Mouse (Mus musculus): ENCODE measurements around the gene Ruvbl2. TPM values are rescaled to one million over a fixed set of nuclear protein-coding genes. Genes with fewer than 3 reads are reported as not detected.

The Ruvbl2 gene
- polyA plus RNA-seq, 1 experiment from 2014 or later: 104 TPM

DNA sequence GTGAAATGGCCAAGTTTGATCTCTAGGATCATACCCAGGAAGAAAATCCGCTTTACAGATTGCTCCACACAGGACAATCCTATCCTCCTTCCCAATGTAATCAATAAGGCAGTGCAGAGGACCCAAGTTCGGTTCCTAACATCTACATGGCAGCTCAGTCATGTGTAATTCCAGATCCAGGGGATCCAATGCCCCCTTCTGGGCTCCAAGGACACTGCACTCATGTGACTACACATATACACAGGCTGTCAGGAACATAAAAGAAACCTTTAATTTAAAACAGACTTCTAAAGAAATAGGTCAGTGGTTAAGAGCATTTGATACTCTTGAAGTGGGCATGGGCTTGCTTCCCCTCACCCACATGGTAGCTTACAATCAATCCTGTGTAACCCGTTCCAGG, 51.8 kb downstream of the Ruvbl2 start:
- no peak overlapping the region for H3K4me3 ChIP-seq (ENCODE audit: low read depth, low read length)
- H3K9me3 ChIP-seq (replicated peaks; ENCODE audit: control insufficient read depth, low read length): no peaks in the 10 kb centered on the region
- H3K36me3 ChIP-seq (ENCODE audit: control insufficient read depth, insufficient read depth, low read length): peaks cover 74% of the 10 kb centered on the region
- 88% methylated on average over 3 of the region's 3 CpGs for whole genome bisulfite sequencing (ENCODE audit: insufficient replicate concordance)
- H3K4me1 ChIP-seq (ENCODE audit: control insufficient read depth, insufficient read depth, low read length): no peaks in the 10 kb centered on the region
- no peak overlapping the region for H3K9ac ChIP-seq (ENCODE audit: low read depth, low read length)
- no peak overlapping the region for H3K27ac ChIP-seq (ENCODE audit: low read depth, low read length)
- no peaks in the 10 kb centered on the region for H3K27me3 ChIP-seq (ENCODE audit: control insufficient read depth, insufficient read depth, low read length)
- no peak overlapping the region for H3K4me2 ChIP-seq
- no peak for ATAC-seq (replicated peaks; ENCODE audit: insufficient number of reproducible peaks, low FRiP score, low TSS enrichment)

GRCm38 (mm10) chr7:45376057-45376456, 61.8 kb downstream of the Ruvbl2 start:
- Histone ChIP-seq H3K27ac (ENCODE audit: low read depth, low read length) (no peak overlapping the region), H3K4me1 (ENCODE audit: control insufficient read depth, insufficient read depth, low read length) (peaks cover 4% of the 10 kb centered on the region; the same call in 1 of the 2 replicates), H3K27me3 (ENCODE audit: control insufficient read depth, insufficient read depth, low read length) (no peaks in the 10 kb centered on the region), H3K4me3 (ENCODE audit: low read depth, low read length) (no peak overlapping the region), H3K36me3 (ENCODE audit: control insufficient read depth, insufficient read depth, low read length) (peaks cover 51% of the 10 kb centered on the region), H3K9me3 (replicated peaks; ENCODE audit: control insufficient read depth, low read length) (no peaks in the 10 kb centered on the region), H3K9ac (ENCODE audit: low read depth, low read length) (no peak overlapping the region), H3K4me2 (no peak overlapping the region)
- no peak for ATAC-seq (replicated peaks; ENCODE audit: insufficient number of reproducible peaks, low FRiP score, low TSS enrichment)
- WGBS (ENCODE audit: insufficient replicate concordance): 97% methylated on average over 1 of the region's 1 CpGs

GRCm38 (mm10) chr7:45374620-45375019, 63.3 kb downstream of the Ruvbl2 start:
- H3K36me3 ChIP-seq (ENCODE audit: control insufficient read depth, insufficient read depth, low read length): peaks cover 37% of the 10 kb centered on the region
- no peak overlapping the region for H3K27ac ChIP-seq (ENCODE audit: low read depth, low read length)
- no peak for ATAC-seq (replicated peaks; ENCODE audit: insufficient number of reproducible peaks, low FRiP score, low TSS enrichment)
- H3K4me3 ChIP-seq (ENCODE audit: low read depth, low read length): no peak overlapping the region
- H3K4me2 ChIP-seq: no peak overlapping the region
- H3K9ac ChIP-seq (ENCODE audit: low read depth, low read length): no peak overlapping the region
- 90% methylated on average over 8 of the region's 8 CpGs for WGBS (ENCODE audit: insufficient replicate concordance)
- H3K9me3 ChIP-seq (replicated peaks; ENCODE audit: control insufficient read depth, low read length): no peaks in the 10 kb centered on the region
- 0 out of 2 replicates have a peak, but pooled peaks cover 5% of the 10 kb centered on the region for H3K27me3 ChIP-seq (ENCODE audit: control insufficient read depth, insufficient read depth, low read length)
- H3K4me1 ChIP-seq (ENCODE audit: control insufficient read depth, insufficient read depth, low read length): peaks cover 16% of the 10 kb centered on the region; the same call in 1 of the 2 replicates

DNA sequence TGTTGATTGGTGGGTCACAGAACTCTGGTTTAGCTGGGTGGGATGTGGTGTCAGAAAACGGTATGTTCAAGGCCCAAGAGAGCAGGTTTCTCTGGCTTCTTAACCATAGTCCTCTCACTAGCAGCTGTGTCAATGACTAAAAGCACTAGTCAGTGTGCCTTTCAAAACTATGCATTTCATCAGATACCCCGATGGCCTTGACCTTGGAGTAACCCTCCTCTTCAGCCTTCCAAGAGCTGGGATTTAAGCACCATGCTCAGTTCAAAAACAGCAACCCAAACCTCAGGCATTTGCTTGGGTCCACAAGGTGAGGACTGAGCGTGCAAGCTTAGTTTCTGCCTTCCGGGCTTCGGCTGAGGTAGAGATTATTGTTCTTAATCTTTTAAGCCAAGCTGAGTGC, 65.5 kb downstream of the Ruvbl2 start:
- Histone ChIP-seq H3K9ac (ENCODE audit: low read depth, low read length) (no peak overlapping the region), H3K27me3 (ENCODE audit: control insufficient read depth, insufficient read depth, low read length) (peaks cover 22% of the 10 kb centered on the region), H3K27ac (ENCODE audit: low read depth, low read length) (no peak overlapping the region), H3K4me2 (no peak overlapping the region), H3K36me3 (ENCODE audit: control insufficient read depth, insufficient read depth, low read length) (peaks cover 20% of the 10 kb centered on the region), H3K4me1 (ENCODE audit: control insufficient read depth, insufficient read depth, low read length) (peaks cover 22% of the 10 kb centered on the region), H3K4me3 (ENCODE audit: low read depth, low read length) (no peak overlapping the region), H3K9me3 (replicated peaks; ENCODE audit: control insufficient read depth, low read length) (no peaks in the 10 kb centered on the region)
- WGBS (ENCODE audit: insufficient replicate concordance): 85% methylated on average over 5 of the region's 5 CpGs
- no peak for ATAC-seq (replicated peaks; ENCODE audit: insufficient number of reproducible peaks, low FRiP score, low TSS enrichment)

Small RNA genes within 50 kb of the gene (microRNA-seq; reads per million reads assigned to microRNA genes)
- gene Gm22133 (ENCODE audit: borderline number of aligned reads): 0.95 reads per million, percentile 12 among the genes with 10 or more reads in this experiment

Other genes with a start within 250 kb of the Ruvbl2 start
- 0.39 and 0.70 TPM in 2 replicates for gene Ccdc155, start 233.2 kb downstream of the Ruvbl2 start, polyA plus RNA-seq (2014; fragmentation: Nextera tagmentation; extraction: Ambion mirVana)
- gene Dkkl1, start 225.9 kb downstream of the Ruvbl2 start, polyA plus RNA-seq (2014; fragmentation: Nextera tagmentation; extraction: Ambion mirVana): 1.9 and 2.4 TPM in 2 replicates
- gene Tead2, start 222.3 kb downstream of the Ruvbl2 start, polyA plus RNA-seq (2014; fragmentation: Nextera tagmentation; extraction: Ambion mirVana): 129 and 131 TPM in 2 replicates
- gene Cd37, start 199.0 kb downstream of the Ruvbl2 start, polyA plus RNA-seq (2014; fragmentation: Nextera tagmentation; extraction: Ambion mirVana): 2.1 and 2.2 TPM in 2 replicates
- gene Slc6a16, start 197.0 kb downstream of the Ruvbl2 start, polyA plus RNA-seq (2014; fragmentation: Nextera tagmentation; extraction: Ambion mirVana): 0.32 and 0.47 TPM in 2 replicates
- not detected in 2 replicates for gene Slc6a21, start 160.6 kb downstream of the Ruvbl2 start, polyA plus RNA-seq (2014; fragmentation: Nextera tagmentation; extraction: Ambion mirVana)
- 7.0 and 9.8 TPM in 2 replicates for gene Trpm4, start 104.3 kb downstream of the Ruvbl2 start, polyA plus RNA-seq (2014; fragmentation: Nextera tagmentation; extraction: Ambion mirVana)
- gene Hrc, start 102.8 kb downstream of the Ruvbl2 start, polyA plus RNA-seq (2014; fragmentation: Nextera tagmentation; extraction: Ambion mirVana): 24.3 and 30.1 TPM in 2 replicates
- 2.0 and 3.7 TPM in 2 replicates for gene Ppfia3, start 71.1 kb downstream of the Ruvbl2 start, polyA plus RNA-seq (2014; fragmentation: Nextera tagmentation; extraction: Ambion mirVana)
- 1.6 and 1.7 TPM in 2 replicates for gene Lin7b, start 67.5 kb downstream of the Ruvbl2 start, polyA plus RNA-seq (2014; fragmentation: Nextera tagmentation; extraction: Ambion mirVana)
- gene Snrnp70, start 42.4 kb downstream of the Ruvbl2 start, polyA plus RNA-seq (2014; fragmentation: Nextera tagmentation; extraction: Ambion mirVana): 51.6 and 72.0 TPM in 2 replicates
- 0.37 and 0.45 TPM in 2 replicates for gene Kcna7, start 32.4 kb downstream of the Ruvbl2 start, polyA plus RNA-seq (2014; fragmentation: Nextera tagmentation; extraction: Ambion mirVana)
- 3.2 TPM in 2 replicates for gene Ntf5, start 24.4 kb downstream of the Ruvbl2 start, polyA plus RNA-seq (2014; fragmentation: Nextera tagmentation; extraction: Ambion mirVana)
- 0.33 and 0.46 TPM in 2 replicates for gene Lhb, start 17.3 kb downstream of the Ruvbl2 start, polyA plus RNA-seq (2014; fragmentation: Nextera tagmentation; extraction: Ambion mirVana)
- 99.1 and 106 TPM in 2 replicates for gene Gys1, start 3.3 kb downstream of the Ruvbl2 start, polyA plus RNA-seq (2014; fragmentation: Nextera tagmentation; extraction: Ambion mirVana)
- gene Ftl1, start 21.8 kb upstream of the Ruvbl2 start, polyA plus RNA-seq (2014; fragmentation: Nextera tagmentation; extraction: Ambion mirVana): 4,030 and 4,320 TPM in 2 replicates
- gene Bax, start 28.8 kb upstream of the Ruvbl2 start, polyA plus RNA-seq (2014; fragmentation: Nextera tagmentation; extraction: Ambion mirVana): 91.3 and 146 TPM in 2 replicates
- 1.5 and 2.2 TPM in 2 replicates for gene Tulp2, start 43.8 kb upstream of the Ruvbl2 start, polyA plus RNA-seq (2014; fragmentation: Nextera tagmentation; extraction: Ambion mirVana)
- not detected in 2 replicates for gene Gm45808, start 48.7 kb upstream of the Ruvbl2 start, polyA plus RNA-seq (2014; fragmentation: Nextera tagmentation; extraction: Ambion mirVana)
- 4.6 and 4.9 TPM in 2 replicates for gene Dhdh, start 50.7 kb upstream of the Ruvbl2 start, polyA plus RNA-seq (2014; fragmentation: Nextera tagmentation; extraction: Ambion mirVana)
- 165 and 186 TPM in 2 replicates for gene Nucb1, start 72.3 kb upstream of the Ruvbl2 start, polyA plus RNA-seq (2014; fragmentation: Nextera tagmentation; extraction: Ambion mirVana)
- gene Ppp1r15a, start 88.2 kb upstream of the Ruvbl2 start, polyA plus RNA-seq (2014; fragmentation: Nextera tagmentation; extraction: Ambion mirVana): 28.5 and 28.8 TPM in 2 replicates
- 1.1 TPM in 2 replicates for gene Plekha4, start 88.2 kb upstream of the Ruvbl2 start, polyA plus RNA-seq (2014; fragmentation: Nextera tagmentation; extraction: Ambion mirVana)
- 0.31 and 1.5 TPM in 2 replicates for gene Hsd17b14, start 116.8 kb upstream of the Ruvbl2 start, polyA plus RNA-seq (2014; fragmentation: Nextera tagmentation; extraction: Ambion mirVana)
- 69.1 and 73.2 TPM in 2 replicates for gene Bcat2, start 132.1 kb upstream of the Ruvbl2 start, polyA plus RNA-seq (2014; fragmentation: Nextera tagmentation; extraction: Ambion mirVana)
- gene Fgf21, start 177.4 kb upstream of the Ruvbl2 start, polyA plus RNA-seq (2014; fragmentation: Nextera tagmentation; extraction: Ambion mirVana): not detected in 2 replicates
- gene Fut1, start 179.2 kb upstream of the Ruvbl2 start, polyA plus RNA-seq (2014; fragmentation: Nextera tagmentation; extraction: Ambion mirVana): not detected in 2 replicates
- 0.34 and 0.35 TPM in 2 replicates for gene Izumo1, start 183.7 kb upstream of the Ruvbl2 start, polyA plus RNA-seq (2014; fragmentation: Nextera tagmentation; extraction: Ambion mirVana)
- gene Rasip1, start 189.4 kb upstream of the Ruvbl2 start, polyA plus RNA-seq (2014; fragmentation: Nextera tagmentation; extraction: Ambion mirVana): 13.9 and 14.5 TPM in 2 replicates
- gene Mamstr, start 201.9 kb upstream of the Ruvbl2 start, polyA plus RNA-seq (2014; fragmentation: Nextera tagmentation; extraction: Ambion mirVana): 3.4 and 4.0 TPM in 2 replicates
- 0.56 and 1.0 TPM in 2 replicates for gene Fut2, start 228.3 kb upstream of the Ruvbl2 start, polyA plus RNA-seq (2014; fragmentation: Nextera tagmentation; extraction: Ambion mirVana)
- gene Ntn5, start 245.9 kb upstream of the Ruvbl2 start, polyA plus RNA-seq (2014; fragmentation: Nextera tagmentation; extraction: Ambion mirVana): not detected in 2 replicates

Data from heart, embryonic 11.5 days (tissue).